Mouse (Mus musculus): ENCODE results near the gene 2010111I01Rik.

The 2010111I01Rik gene

DNA sequence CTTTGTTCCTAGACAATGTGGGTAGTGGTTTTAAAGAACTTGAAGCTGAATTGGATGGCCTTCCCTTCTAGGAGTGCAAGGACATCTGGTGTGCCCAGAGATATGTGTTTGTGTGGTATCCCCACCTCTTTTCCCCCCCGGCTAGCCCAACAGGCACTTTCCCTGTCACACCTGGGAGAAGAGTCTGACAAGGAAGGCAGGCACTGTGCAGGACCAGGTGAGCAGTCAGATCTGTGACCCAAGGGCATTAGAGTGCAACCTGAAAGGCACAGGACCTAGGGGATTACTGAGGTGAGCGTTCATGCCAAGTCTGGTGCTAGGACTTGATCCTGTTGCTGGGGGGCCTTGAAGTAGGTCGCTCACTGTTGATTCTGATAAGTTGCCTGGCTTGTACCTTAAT, 277.0 kb downstream of the 2010111I01Rik start:
- DNase-seq (ENCODE audit: low read depth, low spot score), result no peak

DNA sequence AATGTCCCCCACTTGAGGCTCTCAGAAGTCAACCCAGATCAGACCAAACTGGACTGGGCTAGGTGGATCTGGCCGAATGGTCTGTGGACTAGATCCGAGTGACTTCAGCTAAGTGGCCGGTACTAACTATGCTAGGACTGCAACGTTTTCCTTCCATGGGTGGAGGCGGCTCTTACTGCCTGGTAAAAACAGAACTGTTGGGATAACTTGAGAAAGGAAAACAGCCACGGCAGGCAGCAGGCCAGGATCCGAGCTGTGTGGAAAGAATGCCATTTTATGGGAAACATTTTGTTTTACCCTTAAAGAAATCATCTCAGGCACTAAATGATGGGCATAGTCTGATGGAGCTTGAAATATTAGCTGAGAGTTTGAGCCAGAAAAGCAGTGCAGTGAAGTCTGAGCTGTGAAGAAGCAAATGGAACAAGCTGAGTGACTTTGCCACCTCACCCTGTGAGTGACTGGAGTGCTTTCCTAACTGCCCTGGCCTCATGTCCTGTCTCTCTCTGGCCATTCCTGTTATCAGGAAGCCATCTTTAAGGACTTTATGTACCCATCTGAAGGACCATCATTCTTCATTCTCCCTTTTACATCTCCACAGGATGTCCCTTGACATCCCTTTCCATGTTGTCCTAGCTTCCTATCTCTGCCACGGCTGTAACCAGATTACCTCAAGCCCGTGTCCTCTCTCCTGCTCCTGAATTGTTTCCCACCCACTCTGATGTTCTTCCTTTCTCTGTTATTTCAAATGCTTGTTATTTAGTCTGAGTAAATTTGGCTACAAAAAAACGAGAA, 277.9 kb downstream of the 2010111I01Rik start:
- no peak for DNase-seq (ENCODE audit: low read depth, low spot score)

DNA sequence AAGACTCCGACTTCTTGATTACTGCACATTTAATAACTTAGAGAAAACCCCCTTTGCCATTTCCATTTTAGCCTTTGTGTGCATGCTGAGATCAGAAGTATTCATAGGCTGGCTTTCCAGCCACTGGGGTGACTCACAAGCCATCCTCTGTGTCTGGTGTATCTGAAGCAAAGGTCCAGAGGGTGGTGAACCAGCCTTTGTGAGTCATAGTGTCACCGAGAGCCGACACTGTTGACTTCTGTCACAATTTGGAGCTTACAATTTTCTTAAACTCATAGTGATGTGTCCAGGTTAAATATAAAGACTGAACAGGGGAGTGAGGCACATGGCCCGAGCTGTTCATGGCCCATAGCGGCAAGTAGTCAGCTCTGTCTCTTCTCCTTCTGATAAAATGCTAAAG, 278.9 kb downstream of the 2010111I01Rik start:
- no peak for DNase-seq (ENCODE audit: low read depth, low spot score)

DNA sequence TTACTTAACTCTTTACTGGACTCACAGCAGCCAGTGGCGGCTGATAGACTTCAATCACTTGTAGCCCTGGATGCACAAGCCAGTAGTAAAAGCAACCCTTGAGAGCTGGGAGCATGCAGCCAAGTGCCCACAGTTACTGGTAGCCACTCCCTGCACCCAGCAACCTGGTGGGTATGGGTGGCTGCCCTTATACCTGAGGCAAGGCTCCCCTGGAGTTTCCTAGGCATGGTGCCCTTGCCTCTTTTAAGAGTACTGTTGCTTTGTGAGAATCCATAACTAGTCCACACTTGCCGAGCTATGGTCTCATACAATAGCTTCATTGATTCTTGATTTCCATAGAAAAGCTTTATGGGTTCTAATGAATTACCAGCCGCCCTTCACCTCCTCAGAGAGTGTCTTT, 279.7 kb downstream of the 2010111I01Rik start:
- no peak for DNase-seq (ENCODE audit: low read depth, low spot score)

DNA sequence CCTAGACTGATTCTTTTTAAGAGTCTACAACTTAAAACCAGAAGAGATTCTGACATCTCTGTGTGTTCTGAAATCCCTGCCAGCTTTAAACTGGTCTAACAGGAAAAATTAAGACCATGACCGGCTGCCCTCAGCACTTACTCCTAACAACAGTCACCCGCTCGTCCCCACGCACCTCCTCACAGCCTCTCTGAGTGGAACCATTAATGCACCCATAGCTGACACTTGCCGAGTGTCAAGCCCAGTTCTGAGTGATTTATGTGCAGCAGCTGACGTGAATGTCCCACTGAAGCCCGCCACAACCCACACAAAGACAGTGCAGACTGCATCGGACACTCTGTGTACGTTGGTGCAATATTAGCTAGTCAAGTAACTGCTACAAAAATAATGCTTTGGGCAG, 280.5 kb downstream of the 2010111I01Rik start:
- no peak for DNase-seq (ENCODE audit: low read depth, low spot score)

DNA sequence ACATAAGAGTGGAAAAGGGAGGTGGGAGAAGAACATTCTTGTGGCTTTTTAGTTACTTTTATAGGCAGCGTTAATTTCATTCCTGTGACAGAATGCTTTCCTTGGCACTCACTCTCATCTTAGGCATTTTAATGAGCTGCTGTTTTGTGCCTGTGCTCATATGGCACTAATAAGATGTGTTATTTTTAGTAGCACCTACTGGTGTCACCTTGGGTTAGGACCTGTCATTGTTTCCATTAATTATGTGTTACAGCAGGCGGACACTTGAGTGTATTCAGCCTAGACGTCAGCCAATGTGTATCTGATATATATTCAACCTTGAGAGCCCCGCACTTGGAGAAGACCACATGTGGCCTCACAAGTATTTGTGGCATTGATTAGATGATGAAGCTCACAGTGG, 281.1 kb downstream of the 2010111I01Rik start:
- no peak for DNase-seq (ENCODE audit: low read depth, low spot score)

DNA sequence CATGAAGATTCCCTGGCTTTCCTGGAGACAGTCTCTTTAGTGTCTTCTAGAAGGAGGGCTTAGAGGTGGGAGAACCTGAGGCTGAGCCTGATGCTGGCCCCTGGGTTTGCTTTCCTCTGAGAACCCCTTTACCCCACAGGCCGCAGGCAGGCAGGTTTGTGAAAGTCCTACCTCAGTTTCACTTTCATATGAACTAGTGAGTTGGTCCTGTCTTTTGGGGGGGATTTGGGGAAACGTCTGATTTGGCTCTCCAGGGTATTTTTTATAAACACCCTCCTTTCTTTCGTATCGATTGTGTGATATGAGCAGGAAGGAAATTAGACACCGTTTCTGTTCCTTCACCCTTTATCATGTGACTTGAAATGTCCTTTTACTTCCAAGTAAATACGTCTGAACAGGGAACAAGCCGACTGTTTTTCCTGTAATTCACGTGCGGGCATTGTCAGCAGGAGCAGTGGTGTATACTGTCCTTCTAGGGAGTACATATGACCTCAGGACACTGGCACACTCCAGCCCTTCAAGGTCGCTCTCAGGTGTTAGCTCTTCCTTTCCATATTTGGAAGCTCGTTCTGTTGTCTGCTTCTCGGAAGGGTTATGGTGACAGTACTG, 281.7 kb downstream of the 2010111I01Rik start:
- peak; percentile 17 for DNase-seq (ENCODE audit: low read depth, low spot score)

DNA sequence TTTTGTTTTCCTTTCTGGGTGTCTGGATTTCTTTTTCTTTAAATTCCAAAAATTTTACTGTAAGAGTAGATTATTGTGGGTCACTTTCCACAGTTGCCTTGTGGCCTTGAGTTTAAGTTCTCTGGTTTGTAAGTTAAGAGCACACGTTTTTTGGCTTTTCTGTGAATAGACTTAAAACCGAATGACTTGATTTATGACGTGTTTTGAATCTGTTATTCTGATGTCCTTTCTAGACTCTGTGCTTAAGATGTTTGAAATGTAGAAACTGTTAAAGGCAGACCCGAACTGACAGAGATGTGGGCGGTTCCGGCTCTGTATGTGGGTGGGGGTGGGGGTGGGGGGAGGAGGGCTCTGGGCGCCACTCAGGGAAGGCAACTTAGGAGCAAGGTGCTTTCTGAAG, 282.3 kb downstream of the 2010111I01Rik start:
- no peak for DNase-seq (ENCODE audit: low read depth, low spot score)

DNA sequence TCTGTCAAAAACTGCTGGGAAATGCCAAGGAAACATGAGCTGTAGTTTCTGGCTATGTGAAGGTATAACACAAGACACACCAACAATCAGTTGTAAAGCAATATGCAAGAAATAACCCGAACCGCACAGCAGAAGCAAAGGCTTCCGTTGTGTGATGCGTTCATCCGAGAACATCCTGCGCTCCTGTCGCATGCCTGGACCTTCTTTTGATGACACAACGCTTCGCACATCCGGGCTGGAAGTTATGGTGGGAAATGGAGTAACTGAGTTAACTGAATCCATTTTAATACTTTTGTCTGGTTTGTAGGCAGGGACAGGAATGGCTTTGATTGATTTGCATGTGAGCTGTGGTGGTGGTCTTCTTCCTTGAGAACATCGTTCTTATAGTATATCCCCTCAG, 282.9 kb downstream of the 2010111I01Rik start:
- no peak for DNase-seq (ENCODE audit: low read depth, low spot score)

DNA sequence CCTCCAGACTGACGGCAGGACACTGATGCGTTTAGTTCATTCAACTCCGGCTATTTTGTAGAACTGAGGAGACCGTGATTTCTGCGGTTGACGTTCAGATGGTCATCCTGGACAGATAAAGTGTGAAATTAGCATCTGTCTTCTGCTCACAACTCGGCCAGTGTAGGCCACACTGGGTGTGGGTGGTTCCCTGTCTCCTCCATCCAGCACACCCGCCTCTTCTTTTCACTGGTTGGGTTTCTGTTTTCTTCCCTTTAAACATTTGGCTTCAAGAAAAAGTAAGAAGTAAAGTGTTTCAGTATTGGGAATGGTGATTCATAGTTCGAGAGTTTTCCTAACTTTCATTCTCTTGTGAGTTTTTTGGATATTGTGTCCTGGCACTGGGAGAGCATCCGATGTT, 283.6 kb downstream of the 2010111I01Rik start:
- no peak for DNase-seq (ENCODE audit: low read depth, low spot score)

DNA sequence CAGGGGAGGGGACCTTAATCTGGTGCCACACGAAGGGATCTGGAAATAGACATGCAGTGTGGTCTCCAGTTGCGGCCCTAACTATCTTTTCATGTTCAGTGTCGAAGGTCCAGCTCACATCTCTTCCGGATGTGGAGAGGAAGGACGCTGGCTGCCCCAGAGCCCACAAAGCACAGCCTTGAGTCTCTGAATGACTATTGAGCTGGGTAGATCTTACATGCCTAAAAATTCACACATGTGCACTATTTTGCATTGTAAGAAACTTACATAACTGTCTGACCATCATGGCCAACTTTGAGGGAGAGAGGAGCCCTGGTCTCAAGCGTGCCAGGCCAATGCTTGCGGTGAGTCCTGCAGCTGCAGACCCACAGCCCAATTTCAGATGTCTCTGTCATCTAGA, 284.5 kb downstream of the 2010111I01Rik start:
- no peak for DNase-seq (ENCODE audit: low read depth, low spot score)

DNA sequence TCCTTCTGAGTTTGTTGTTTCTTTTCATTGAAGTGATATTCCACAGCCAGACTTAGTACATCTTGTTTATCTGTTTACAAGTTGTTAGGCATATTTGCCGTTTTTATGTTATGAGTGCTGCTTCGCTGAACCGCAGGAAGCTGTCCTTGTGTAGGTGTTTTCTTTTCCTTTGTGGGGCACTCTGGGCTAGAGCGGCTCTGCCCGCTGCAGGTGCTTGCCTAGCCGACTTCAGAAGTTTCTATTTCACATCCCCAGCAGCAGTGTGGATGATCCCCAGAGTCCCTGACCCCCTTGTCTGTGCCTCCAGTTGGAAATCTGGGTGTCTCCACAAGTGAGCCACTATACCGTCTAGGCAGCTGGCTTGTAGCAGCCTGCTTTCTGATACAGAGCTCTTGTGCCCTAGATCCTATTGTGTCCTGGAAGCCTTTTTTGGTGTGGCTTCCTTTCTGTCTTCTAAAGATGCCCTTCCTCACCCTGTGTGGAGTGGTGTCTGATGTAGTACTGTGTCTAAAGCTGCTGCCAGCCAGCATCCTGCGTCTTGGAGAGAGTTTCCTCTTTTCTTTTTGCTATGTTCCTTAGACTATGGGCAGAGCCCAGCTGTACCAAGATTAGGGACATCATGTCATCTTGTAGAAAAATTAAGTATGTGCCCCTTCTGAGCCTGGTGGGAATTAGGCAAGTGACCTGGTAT, 285.2 kb downstream of the 2010111I01Rik start:
- DNase-seq (ENCODE audit: low read depth, low spot score), result no peak

DNA sequence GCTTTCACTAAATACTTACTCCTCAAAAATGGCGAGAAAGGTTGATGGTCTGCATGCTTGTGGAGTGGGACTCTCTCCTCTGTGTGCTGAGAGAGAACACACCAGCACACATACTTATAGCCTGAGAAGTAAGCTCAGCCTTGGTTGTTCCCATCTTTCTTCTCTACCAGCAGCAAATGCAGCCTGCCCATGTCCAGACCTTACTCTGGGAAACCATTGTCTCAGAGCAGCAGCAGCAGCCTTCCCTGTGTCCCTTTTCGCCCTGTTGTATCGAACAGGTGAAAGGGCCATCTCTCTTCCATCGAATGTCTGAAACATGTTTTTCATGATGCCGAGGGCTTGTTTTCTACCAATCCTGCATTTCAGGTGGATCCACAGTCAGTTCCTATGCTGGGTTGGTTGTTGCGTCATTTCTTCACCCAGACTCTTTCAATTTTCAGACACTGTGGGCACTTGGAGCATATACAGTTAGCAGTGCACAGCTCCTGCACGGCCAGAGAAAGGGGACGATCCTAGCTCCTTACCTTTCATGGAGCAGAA, 285.8 kb downstream of the 2010111I01Rik start:
- DNase-seq (ENCODE audit: low read depth, low spot score), result no peak

DNA sequence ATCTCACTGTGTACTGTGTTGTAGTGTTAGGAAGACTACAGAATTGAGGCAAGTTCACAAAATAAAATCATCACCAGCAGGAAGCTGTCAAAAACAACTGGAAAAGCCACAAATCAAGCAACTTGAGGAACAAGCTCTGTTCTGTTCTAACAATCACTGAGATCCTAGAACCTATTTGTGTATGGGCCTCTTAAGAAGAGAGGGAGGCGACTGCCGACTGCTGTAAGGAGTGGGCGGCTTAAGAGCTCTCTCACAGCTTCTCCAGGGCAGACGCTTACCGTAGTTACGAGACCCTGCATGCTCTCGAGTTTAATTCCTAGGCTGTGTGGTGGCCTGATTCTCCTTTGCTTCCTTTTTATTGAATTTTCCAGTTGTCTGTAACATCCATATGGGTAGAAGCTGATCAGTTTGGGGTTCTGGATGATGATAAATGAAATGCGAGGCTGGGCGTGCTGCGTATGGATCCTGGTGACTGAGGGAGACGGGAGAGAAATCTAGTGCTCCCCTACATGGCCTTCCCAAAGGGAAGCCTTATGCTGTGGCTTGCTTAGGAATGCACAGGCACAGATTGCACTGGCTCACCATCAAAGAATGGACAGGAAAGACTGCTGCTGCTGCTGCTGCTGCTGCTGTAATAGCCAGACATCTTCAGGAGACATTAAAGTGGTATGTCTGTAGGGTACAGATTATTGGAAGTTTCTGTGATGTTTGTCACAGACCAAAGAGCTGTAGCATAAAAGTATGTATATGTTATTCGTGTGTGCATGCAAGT, 286.6 kb downstream of the 2010111I01Rik start:
- DNase-seq (ENCODE audit: low read depth, low spot score), result no peak

DNA sequence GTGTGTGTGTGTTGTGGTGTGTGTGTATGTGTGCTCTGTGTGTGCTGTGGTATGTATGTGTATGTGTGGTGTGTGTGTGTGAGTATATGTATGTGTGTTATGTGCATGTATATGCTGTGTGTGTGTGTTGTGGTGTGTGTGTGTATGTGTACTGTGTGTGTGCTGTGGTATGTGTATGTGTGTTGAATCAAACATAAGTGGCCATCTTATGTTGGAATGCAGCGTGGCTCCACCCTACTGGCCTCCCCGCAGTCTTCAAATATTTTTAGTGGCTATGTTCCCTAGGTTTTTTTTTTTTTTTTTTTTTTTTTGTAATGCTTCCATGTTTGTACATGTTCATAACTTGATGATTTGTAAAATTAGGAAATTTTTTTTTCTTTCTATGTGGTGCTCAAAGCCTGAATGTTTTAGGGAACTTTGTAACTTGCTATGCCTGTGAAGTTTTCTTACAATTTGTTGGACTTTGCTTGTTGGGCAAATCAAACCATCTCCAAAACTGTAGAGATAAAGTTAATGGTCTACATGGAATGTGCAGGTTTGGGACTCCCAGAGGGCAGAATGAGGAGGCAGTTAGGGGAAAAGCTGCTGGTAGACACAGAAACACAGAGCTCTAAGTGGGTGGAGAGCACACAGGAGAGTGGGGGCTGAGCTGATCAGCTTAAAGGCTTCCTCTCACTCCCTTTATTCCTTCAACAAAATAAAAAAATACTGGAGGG, 287.8 kb downstream of the 2010111I01Rik start:
- DNase-seq (ENCODE audit: low read depth, low spot score), result no peak

DNA sequence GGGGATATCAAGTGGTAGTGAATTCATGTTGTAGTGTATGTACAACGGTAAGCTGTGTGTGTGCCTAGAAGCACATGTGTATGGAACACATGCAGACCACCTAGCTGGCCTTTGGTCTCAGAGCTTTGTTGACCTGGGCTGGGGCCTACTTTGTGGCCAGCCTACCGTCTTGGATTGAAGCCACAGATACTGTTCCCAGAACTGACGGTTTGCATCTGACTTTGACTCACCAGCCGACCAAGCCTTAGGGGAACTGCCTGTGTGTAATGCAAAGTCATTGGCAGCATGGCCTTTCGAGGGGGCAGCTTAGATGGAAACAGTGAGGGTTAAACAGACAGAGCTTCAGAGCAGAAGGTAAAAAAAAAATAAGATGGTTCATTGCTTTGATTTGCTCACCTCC, 288.5 kb downstream of the 2010111I01Rik start:
- DNase-seq (ENCODE audit: low read depth, low spot score), result no peak

DNA sequence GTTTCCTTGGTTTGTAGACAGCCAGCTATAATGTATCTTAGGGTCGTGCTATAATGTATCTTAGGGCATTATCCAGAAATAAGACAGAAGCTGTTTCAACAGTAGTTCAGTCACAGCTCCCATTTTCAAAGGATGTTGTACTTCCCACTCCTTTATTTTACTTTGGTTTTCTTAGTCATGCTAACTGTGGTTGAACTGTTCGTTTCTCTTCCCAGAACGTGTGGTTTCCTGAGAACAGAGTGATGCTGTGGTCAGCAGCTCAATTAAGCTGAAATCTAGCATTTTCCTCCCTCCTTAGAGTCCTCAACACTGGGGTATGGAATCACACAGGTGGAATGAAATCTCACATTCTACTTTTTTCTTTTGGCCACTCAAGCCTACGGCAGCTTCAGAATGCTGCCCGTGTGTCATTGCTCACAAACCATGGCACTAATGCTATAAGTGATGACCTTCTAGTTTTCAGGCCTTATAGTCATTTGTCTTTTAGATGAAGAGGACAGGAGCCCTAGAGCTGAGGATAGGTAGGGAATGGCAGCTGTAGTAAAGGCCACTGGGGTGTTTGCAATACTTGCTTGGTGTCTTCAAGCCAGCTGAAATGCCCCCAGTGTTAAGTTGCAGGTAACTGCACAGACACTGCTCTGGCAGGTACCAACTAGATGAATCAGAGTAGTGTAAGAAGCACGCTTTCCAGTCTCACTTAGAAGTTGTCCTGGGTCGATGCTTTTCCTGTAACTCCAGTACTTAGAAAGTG, 289.4 kb downstream of the 2010111I01Rik start:
- DNase-seq (ENCODE audit: low read depth, low spot score), result no peak

DNA sequence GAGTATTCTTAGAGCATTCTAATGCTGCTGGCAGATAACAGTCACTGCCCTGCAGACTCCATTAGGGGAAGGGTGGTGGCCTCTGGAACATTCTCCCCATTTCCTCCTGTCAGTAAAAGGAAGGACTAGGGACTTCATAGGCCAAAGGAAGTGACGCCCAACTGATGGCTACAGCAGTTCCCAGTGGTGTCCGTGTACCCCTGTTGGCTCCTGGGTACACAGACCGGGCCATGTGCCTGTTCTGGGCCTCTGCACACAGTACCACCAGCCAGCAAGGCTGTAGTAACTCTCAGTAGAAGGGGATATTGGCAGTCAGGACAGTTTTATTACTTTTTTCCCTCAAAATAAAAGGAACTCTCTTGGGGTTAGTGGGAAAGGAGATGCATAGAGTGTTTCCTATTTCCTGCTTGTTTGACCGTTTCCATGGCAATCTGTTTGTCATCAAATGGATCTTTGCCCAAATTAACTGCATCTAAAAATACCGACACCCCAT, 290.9 kb downstream of the 2010111I01Rik start:
- no peak for DNase-seq (ENCODE audit: low read depth, low spot score)

DNA sequence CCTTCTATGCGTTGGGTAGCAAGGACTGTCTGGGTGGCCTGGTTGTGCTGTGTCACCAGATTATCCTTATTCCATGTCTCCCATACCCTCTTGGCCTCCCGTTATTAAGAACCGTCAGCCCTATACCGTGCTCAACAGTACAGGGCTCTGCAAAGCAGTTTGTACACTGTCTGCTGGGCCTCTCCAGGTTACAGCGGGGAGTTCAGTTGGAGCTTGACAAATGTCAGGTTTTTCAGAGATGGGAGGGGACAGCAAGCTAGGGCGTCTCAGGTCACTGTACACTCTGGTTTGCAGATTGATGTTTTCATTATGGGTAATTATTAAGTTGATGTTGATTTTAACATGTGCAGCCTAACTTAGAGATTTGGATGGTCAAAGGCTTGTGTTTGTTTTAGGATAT, 291.5 kb downstream of the 2010111I01Rik start:
- DNase-seq (ENCODE audit: low read depth, low spot score), result no peak

DNA sequence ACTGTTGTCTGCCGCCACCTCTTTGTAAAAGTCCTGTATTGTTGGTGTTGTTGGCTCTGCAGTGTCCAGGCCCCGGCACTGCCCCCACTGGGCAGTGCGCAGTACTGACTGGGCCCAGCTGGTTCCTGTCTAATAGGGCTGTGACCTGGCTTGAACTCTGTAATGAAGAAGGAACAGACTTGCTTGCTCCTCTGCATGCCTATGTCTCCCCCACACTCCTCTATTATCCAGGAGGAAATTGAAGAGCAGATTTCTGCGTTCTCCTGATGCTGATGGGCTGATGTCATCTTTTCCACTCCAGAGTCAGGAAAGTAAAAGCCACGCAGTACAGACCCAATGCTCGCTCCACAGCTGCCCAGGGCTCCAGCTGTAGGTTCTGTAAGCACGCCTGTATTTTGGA, 292.1 kb downstream of the 2010111I01Rik start:
- DNase-seq (ENCODE audit: low read depth, low spot score), result peak; percentile 44
